Mouse (Mus musculus): ENCODE measurements around the gene Bicdl1.

DNA sequence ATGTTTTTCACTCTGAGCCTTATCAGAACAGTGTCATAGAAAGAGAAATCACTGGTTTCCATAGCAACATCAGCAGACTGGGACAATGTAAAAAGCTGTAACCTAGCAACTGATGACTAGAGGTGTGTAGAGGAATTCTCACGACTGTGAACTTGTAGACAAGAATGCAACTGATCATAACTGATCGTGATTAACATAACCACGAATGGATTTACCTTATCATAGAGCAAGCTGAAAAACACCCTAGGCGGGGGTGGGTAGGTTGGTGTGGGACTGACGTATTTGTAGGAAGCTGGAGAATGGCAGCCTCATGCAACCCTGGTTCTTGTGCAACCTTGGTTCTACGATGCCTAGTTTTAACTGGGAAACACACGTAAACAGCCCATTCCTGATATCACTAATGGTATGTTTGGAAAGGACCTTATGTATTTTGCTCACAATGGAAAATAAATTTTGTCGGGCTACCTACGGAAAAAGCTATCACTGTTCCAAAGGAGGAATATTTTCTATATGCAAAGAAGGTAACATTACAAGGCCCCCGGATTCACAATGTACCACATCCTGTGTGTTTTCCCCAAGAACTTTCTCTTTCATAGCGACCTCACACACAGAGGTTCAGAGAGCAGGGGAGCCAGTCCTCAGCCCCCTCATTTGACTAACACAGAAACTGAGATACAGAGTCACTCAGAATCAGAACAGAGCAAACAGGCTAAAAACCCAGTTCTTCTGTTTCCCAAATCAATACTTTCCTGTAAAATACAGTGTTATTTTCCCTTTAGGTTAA lies 19.6 kb downstream of the Bicdl1 start:
- TF ChIP-seq CTCF (IDR thresholded peaks at IDR 0.05; ENCODE audit: control insufficient read depth, insufficient read depth, insufficient read length) (no peak), MYOD1 (IDR thresholded peaks at IDR 0.05; ENCODE audit: control insufficient read depth, insufficient read length, low read depth) (no peak), USF1 (IDR thresholded peaks at IDR 0.05; ENCODE audit: low read depth) (no peak), FOSL1 (IDR thresholded peaks at IDR 0.05; ENCODE audit: insufficient read depth, low read length, poor library complexity, severe bottlenecking) (no peak)
